Mouse (Mus musculus): ENCODE measurements around the gene Acad10.
"Not testable (repeated sequence)": the region's sequence is repeated elsewhere in the genome, so short reads cannot be mapped to it uniquely, and the experiment has no call there.

Gene Acad10

GRCm38 (mm10) chr5:121612036-121612435, 48.3 kb downstream of the Acad10 start:
- Histone ChIP-seq H3K27me3 (ENCODE audit: insufficient read depth, low read length) (no peaks in the 10 kb centered on the region), H3K9me3 (ENCODE audit: low read length) (no peaks in the 10 kb centered on the region), H3K36me3 (ENCODE audit: insufficient read depth, low read length) (no peaks in the 10 kb centered on the region), H3K4me1 (replicated peaks; ENCODE audit: low read depth, low read length) (peaks cover 12% of the 10 kb centered on the region), H3K4me3 (replicated peaks; ENCODE audit: low read length) (no peak overlapping the region)
- no peak for TF ChIP-seq CTCF (conservative IDR thresholded peaks at IDR 0.05; ENCODE audit: low read length)
- no peak for TF ChIP-seq POU5F1 (IDR thresholded peaks at IDR 0.05; ENCODE audit: borderline replicate concordance, low read length)
- no peak for TF ChIP-seq NANOG (IDR thresholded peaks at IDR 0.05; ENCODE audit: borderline replicate concordance, low read length)

GRCm38 (mm10) chr5:121609556-121610135, 50.7 kb downstream of the Acad10 start:
- H3K27me3 ChIP-seq (ENCODE audit: insufficient read depth, low read length); H3K9me3 ChIP-seq (ENCODE audit: low read length); H3K4me3 ChIP-seq (replicated peaks; ENCODE audit: low read length); H3K36me3 ChIP-seq (ENCODE audit: insufficient read depth, low read length): not testable (repeated sequence)
- peaks cover 15% of the 10 kb centered on the region for H3K4me1 ChIP-seq (replicated peaks; ENCODE audit: low read depth, low read length)
- peak; percentile 18; the same call in 1 of the 2 replicates for TF ChIP-seq CTCF (conservative IDR thresholded peaks at IDR 0.05; ENCODE audit: low read length)

GRCm38 (mm10) chr5:121606151-121606550, 54.2 kb downstream of the Acad10 start:
- no peak overlapping the region for H3K4me3 ChIP-seq (replicated peaks; ENCODE audit: low read length)
- no peaks in the 10 kb centered on the region for H3K36me3 ChIP-seq (ENCODE audit: insufficient read depth, low read length)
- no peaks in the 10 kb centered on the region for H3K27me3 ChIP-seq (ENCODE audit: insufficient read depth, low read length)
- TF ChIP-seq NANOG (IDR thresholded peaks at IDR 0.05; ENCODE audit: borderline replicate concordance, low read length) (no peak), POU5F1 (IDR thresholded peaks at IDR 0.05; ENCODE audit: borderline replicate concordance, low read length) (no peak), CTCF (conservative IDR thresholded peaks at IDR 0.05; ENCODE audit: low read length) (peak; percentile 98)
- no peaks in the 10 kb centered on the region for H3K9me3 ChIP-seq (ENCODE audit: low read length)
- peaks cover 18% of the 10 kb centered on the region for H3K4me1 ChIP-seq (replicated peaks; ENCODE audit: low read depth, low read length)

GRCm38 (mm10) chr5:121603815-121604214, 56.5 kb downstream of the Acad10 start:
- H3K4me1 ChIP-seq (replicated peaks; ENCODE audit: low read depth, low read length): peaks cover 33% of the 10 kb centered on the region
- H3K4me3 ChIP-seq (replicated peaks; ENCODE audit: low read length); H3K27me3 ChIP-seq (ENCODE audit: insufficient read depth, low read length); H3K9me3 ChIP-seq (ENCODE audit: low read length); H3K36me3 ChIP-seq (ENCODE audit: insufficient read depth, low read length): not testable (repeated sequence)

GRCm38 (mm10) chr5:121601547-121602299, 58.6 kb downstream of the Acad10 start:
- H3K36me3 ChIP-seq (ENCODE audit: insufficient read depth, low read length): no peaks in the 10 kb centered on the region
- peaks cover 50% of the 10 kb centered on the region for H3K4me1 ChIP-seq (replicated peaks; ENCODE audit: low read depth, low read length)
- H3K9me3 ChIP-seq (ENCODE audit: low read length): no peaks in the 10 kb centered on the region
- no peak for TF ChIP-seq NANOG (IDR thresholded peaks at IDR 0.05; ENCODE audit: borderline replicate concordance, low read length)
- TF ChIP-seq POU5F1 (IDR thresholded peaks at IDR 0.05; ENCODE audit: borderline replicate concordance, low read length): no peak
- peak; percentile 90 for TF ChIP-seq CTCF (conservative IDR thresholded peaks at IDR 0.05; ENCODE audit: low read length)
- H3K4me3 ChIP-seq (replicated peaks; ENCODE audit: low read length): peak overlapping the region; percentile 3; the same call in 1 of the 2 replicates
- H3K27me3 ChIP-seq (ENCODE audit: insufficient read depth, low read length): no peaks in the 10 kb centered on the region

GRCm38 (mm10) chr5:121598871-121599610, 61.3 kb downstream of the Acad10 start:
- no peak overlapping the region for H3K4me3 ChIP-seq (replicated peaks; ENCODE audit: low read length)
- TF ChIP-seq NANOG (IDR thresholded peaks at IDR 0.05; ENCODE audit: borderline replicate concordance, low read length) (no peak), CTCF (conservative IDR thresholded peaks at IDR 0.05; ENCODE audit: low read length) (no peak), POU5F1 (IDR thresholded peaks at IDR 0.05; ENCODE audit: borderline replicate concordance, low read length) (no peak)
- no peaks in the 10 kb centered on the region for H3K27me3 ChIP-seq (ENCODE audit: insufficient read depth, low read length)
- no peaks in the 10 kb centered on the region for H3K9me3 ChIP-seq (ENCODE audit: low read length)
- H3K36me3 ChIP-seq (ENCODE audit: insufficient read depth, low read length): no peaks in the 10 kb centered on the region
- H3K4me1 ChIP-seq (replicated peaks; ENCODE audit: low read depth, low read length): peaks cover 62% of the 10 kb centered on the region

- TF ChIP-seq CTCF (conservative IDR thresholded peaks at IDR 0.05; ENCODE audit: low read length) (no peak), NANOG (IDR thresholded peaks at IDR 0.05; ENCODE audit: borderline replicate concordance, low read length) (no peak), POU5F1 (IDR thresholded peaks at IDR 0.05; ENCODE audit: borderline replicate concordance, low read length) (no peak)
- Histone ChIP-seq H3K27me3 (ENCODE audit: insufficient read depth, low read length) (no peaks in the 10 kb centered on the region), H3K36me3 (ENCODE audit: insufficient read depth, low read length) (no peaks in the 10 kb centered on the region), H3K9me3 (ENCODE audit: low read length) (no peaks in the 10 kb centered on the region), H3K4me1 (replicated peaks; ENCODE audit: low read depth, low read length) (peaks cover 67% of the 10 kb centered on the region), H3K4me3 (replicated peaks; ENCODE audit: low read length) (no peak overlapping the region)
Observed at GRCm38 (mm10) chr5:121597991-121598537, 62.2 kb downstream of the Acad10 start.

- Histone ChIP-seq H3K4me1 (replicated peaks; ENCODE audit: low read depth, low read length) (peaks cover 73% of the 10 kb centered on the region), H3K27me3 (ENCODE audit: insufficient read depth, low read length) (no peaks in the 10 kb centered on the region), H3K36me3 (ENCODE audit: insufficient read depth, low read length) (no peaks in the 10 kb centered on the region), H3K9me3 (ENCODE audit: low read length) (no peaks in the 10 kb centered on the region), H3K4me3 (replicated peaks; ENCODE audit: low read length) (no peak overlapping the region)
- TF ChIP-seq POU5F1 (IDR thresholded peaks at IDR 0.05; ENCODE audit: borderline replicate concordance, low read length) (no peak), NANOG (IDR thresholded peaks at IDR 0.05; ENCODE audit: borderline replicate concordance, low read length) (no peak), CTCF (conservative IDR thresholded peaks at IDR 0.05; ENCODE audit: low read length) (no peak)
Observed at GRCm38 (mm10) chr5:121597332-121597731, 63.0 kb downstream of the Acad10 start.

Data from E14TG2a.4 (cell line).